Mouse (Mus musculus) cerebellum, adult 11-12 months (tissue): Measurements from ENCODE around the gene Slc43a1.
A peak's percentile ranks its signal among the peaks of the same experiment; 100 is the strongest.

Experiments
- DNase-seq: peaks from one replicate; pipeline ENCODE4 v3.0.0; 2022

Gene Slc43a1

DNA sequence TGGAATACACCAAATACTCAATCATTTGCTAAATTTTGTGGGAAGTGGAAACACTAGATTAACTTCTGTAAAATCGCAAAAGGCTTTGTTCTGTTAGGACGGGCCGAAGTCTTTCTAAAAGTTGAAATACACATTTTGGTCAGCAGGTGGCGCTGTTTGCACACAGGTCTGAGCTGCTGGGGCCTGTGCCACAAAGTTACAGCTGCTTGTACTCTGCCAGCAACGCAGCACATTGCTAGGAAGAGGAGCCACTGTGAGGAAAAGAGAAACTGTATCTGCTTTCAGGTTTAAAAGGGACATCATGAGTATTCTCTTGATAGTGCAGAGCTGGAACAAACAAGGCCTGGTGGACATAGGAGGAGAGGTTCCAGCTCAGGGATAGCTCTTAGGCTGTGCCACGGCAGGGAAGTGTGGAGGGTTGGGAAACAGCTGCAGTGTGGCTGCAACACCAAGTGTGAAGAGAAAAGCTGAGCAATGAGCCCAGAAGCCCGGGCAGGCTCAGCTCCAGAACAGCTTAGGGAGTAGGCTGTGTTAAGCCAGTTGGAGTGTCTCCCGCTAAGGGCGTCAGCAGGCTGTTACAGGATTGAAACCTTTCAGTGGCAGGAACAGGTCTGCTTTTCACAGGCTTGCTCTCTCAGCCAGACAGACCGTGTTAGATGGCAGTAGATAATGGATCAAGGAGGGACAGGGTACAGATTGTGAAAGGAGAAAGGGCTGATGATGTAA lies 6.8 kb upstream of the Slc43a1 start:
- peak; percentile 58 for DNase-seq

DNA sequence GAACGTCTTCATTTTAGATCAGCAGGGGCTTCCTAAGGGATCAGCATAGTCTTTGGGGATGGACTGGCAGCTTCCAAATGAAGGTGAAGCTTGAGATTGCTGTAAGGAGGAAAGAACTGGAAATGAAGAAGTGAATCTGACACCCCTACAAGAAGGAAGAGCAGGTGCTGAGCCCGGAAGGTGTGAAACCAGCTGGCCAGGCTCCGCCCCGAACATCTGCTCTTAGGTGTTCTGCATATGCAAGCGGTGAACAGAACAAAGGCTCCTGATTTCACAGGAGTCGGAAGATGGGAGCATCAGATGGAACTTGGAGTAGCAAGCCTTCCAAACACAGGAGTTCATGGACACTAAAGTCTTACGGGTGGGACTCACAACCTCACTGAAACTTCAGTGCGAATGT lies 1.5 kb upstream of the Slc43a1 start:
- no peak for DNase-seq

DNA sequence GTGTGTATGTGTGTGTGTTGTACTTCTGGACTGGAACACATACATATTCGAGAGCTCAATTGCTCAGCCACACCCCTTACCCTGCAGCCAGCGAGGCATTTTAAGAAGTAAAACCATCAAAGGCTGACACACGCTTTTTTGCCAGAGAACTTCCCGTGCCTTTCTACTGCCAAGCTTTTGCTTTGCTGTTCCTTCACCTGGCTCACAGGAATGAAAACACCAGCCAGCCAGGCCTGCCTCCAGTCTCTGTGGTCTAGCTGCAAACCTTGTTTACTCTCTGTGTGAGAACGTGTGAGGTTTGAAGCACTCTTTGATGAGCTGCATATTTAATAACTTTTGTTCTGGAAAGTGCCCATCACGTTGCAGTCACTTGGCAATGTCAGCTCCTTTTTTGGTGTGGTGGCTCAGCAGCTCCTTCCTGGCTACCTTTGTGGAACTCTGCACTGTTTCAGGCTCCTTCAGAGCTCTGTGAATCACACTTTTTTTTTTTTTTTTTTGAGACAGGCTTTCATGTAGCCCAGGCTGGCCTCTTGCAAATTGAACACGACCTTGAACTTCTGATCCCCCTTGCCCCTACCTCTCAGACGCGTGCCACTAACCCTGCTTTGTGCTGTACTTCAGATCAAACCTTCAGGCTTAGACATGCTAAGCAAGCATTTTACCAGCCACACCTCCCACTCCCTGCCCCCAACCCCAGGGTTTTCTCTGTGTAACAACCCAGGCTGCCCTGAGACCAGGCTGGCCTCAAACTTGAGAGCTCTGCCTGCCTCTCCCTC lies 645 bp upstream of the Slc43a1 start:
- no peak for DNase-seq

DNA sequence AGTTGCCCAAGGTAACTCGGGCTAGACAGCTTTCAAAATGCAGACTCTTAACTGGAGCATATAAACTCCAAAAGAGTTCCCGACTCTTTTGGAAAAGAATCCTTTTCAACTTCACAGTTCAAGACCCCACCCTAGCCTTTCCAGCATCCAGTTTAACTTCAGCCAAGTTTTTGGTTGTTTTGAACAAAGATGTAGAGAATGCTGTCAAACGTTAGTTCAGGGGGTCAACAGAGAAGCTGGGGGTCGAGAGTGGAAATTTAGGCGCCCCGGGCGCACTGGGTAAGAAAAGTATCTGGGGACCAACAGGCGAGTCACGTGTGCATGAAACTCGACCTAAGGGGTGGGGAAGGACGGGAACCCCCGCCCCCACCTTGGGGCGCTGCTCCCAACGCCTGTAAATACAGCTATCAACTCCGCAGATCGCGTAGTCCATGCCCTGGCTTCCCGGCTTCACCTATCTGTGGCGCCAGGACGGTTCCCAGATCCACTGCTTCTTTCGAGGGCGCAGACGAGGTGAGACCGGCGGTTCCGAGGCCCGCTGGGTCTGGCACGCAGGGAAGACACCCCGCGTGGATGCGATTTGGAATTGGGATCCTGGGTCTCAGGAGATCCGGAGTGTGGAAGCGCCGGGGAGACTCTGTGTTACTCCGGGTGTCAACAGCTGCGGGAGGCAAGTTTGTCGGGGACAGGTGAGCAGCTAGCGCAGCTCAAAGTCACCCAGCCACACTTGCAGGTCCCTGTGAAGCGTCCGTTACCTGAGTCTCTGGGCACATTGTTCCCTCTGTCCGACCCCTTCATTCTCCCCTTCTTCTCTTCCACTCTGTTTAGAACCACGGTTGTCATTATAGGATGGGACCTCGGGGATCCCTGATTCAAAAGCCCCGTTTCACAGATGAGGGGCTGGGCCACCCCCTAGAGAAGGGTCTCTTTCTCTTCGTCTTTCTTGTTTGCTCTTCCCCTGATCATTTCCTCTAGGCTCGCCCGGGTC lies 637 bp downstream of the Slc43a1 start:
- DNase-seq, result no peak

DNA sequence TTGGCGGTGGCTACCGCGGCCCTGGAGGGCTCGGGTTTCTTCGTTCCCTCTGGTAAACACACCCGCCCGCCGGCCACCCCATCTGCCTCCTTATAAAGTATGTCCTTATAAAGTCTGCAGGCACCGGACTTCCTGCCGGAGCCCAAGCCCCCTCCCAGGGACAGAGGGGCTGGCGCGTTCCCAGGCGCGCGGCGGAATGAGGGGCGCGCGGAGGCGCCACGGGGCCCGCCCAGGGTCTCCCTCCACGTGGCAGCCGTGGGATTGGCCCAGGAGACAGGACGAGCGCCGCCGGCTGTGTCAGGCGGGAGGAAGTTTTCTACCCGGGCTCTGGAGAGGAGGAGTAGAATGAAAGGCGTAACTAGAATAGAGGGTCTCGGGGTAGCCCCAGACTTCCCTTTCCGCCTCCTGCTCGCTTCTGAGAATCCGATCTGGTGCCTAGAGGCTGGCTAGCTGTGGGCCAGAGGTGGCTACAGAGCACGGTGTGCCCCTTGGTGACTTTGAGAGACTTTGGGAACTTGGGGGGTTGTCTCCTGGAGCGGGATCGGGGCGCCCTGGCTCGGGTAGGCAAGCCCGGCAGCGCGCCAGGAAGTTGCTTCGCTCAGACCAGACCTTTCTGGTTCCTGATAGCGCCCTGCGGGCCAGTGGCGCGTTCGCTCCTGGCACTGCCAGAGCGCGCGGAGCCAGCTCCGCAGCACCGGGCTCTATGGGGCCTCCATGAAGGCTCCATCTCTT lies 1.5 kb downstream of the Slc43a1 start:
- DNase-seq, result no peak

DNA sequence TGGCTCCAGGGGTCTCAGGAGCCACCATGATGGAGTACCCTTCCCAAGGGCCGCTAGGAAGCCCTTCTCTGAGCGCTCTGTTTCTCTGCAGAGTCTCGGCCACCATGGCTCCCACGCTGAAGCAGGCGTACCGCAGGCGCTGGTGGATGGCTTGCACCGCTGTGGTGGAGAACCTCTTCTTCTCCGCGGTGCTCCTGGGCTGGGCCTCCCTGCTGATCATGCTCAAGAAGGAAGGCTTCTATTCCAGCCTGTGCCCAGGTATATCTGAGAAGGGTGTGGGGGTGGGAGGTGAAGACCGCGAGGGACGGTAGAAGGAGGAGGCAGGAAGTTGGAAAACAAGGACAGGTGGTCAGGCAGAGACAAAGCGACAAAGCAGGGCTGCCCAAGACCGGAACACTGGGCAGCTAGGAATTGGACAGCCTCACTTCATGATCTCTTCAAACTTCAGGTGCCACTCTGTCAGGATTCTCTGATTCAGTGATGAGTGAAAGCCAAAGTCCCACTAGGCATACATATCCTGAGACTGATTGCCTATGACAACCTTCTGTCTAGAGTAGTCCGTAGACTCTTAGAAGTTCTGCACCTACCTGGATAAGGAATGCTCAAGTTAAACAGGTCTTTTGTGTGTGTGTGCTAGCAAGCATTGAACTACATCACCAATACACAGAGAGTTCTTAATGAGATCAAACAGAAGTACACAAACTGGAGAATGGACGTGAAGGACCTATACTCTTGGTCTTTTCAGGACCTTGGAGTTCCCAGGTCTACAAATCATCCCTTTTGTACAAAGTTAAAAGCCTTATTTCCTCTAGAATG lies 2.3 kb downstream of the Slc43a1 start:
- DNase-seq, result no peak

DNA sequence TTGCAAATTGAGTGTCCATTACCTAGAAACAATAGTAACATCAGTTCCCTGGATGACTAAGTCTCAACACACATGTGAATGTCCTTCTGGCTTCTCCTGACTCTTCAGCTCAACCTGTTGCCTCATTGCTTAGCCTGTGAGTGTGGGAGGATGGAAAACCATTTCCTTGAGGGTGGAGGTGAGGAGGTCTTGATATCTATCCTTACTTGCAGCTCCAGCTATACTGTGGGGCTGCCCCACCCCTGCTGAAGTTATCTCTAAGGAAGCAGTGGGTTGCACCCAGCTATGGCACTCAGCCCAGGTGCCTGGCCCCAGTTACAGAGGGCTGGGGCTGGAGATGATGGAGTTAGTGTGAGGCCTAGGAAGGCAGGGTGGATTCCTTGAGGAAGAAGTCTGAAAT lies 3.3 kb downstream of the Slc43a1 start:
- DNase-seq, result no peak

DNA sequence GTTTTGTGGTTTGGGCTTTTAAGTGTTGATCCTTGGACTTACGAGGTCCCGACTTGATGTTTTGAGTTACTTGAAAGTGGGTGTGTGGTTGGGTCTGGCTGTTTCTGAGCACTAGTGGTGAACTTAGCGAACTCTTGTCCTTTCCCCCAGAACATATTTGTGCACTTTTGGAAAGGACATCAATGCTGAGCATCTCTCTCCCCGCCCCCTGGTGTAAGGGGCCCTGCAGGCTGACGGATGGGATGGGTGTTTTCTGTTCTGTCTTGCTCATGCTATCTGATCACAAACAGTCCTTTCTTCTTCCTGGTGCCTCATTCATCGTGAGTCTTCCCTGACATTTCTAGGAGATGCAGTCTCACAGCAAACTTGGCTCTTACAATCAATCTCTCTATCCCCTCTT lies 5.0 kb downstream of the Slc43a1 start:
- DNase-seq, result no peak

DNA sequence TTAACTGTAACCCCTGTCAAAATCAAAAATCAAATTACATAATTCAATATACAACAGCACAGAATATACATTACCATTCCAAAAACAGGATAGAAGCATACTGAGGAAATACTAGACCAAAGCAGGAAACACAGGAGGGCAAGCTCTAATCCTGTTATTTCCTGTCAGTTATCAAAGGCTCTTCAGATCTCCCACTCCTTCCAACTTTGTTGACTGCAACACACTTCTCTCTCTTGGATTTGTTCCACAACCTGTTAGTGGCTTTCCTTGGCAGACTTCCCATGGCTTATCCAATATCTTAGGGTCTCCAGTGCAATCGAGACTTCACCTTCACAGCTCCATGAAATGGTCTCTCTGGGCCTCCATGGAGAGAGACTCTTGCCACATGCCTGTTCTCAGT lies 6.6 kb downstream of the Slc43a1 start:
- DNase-seq, result no peak

DNA sequence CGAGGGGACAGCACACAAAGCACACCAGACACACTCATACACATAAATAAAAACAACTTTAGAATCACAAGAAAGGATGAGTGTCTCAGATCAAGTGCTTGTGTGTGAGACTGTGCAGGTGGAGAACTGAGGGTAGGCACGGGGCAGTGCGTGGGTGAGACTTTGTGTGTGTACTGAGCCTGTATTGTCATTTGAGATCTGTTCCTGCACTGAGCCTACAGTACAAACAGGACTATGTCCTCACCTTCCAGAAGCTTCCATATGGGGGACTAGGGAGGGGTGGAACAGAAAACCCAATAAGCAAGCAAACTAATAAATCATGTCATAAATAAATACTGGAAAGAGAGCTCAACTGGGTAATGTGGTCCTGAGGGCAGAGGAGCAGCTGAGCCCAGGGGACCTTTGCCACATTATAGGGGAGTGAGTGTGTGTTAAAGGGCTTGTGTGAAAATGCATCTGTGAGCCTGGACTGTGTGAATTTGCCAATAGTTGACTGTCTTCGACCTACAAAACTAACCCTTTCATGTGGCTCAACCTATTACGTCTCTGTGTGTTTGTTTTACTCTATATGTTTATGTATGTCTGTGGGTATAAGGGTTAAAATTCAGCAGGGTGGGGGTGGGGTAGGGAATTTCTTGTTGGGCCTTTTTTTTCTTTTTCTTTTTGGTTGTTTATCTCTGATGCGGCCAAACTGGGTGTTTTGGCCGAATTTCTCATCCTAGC lies 11.9 kb downstream of the Slc43a1 start:
- DNase-seq, result no peak

DNA sequence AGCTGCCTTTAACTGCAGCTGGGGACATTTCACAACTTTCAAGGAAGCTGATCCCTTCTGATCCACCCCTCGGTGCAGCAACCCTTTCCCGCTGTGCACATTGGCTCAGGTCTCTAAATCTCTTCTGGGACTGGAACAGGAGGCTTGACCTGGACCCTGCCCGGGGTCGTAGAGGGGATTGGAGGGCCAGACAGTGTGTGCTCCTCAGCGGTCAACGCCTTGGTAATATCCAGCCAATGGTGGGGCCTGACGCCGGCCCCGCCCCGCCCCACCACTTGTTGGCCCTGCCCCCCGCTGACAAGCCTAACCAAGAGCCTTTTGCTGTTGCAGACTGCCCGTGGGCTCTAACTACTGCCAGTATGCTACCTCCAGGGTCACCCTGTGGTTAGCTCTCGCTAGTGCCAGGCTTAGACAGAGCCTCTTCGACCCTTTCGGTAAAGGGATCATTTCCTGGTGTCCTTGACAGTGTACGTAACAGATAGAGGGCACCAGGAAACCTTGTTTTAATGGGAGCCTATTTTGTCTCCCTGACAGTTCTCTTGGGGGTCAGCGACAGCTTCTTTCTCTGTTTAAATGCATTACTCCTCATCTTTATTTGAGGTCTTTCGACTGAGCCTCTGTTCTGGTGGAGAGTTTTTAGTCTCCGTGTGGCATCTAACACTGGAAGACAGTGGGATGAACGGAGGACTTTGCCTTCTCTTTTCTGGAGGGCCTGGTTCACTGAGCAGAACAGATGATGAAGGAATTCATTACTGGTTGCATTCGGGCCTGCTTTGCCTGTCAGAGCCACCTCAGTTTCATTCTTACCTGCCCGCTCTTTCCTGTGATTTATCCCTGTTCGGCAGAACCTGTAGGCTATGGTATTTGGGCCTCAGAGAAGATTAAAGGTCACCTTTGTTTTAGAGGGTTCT lies 12.7 kb downstream of the Slc43a1 start:
- DNase-seq, result no peak

DNA sequence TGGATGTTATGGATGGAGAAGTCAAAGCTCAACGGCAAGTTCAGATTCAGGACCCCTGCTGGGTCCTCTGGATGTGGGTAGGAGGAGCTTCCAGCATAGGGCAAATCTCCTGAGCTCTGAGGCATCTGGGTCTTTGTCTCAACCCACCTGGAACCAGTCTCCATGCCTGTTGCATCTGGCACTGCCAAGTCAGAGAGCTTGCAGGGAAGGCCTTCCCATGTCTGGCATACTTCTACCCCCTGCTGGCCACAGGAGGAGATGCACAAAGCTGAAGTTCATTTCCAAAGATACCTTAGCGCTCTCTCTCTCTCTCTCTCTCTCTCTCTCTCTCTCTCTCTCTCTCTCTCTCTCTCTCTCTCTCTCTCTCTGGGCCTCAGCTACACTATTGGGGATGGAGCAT lies 17.1 kb downstream of the Slc43a1 start:
- no peak for DNase-seq

DNA sequence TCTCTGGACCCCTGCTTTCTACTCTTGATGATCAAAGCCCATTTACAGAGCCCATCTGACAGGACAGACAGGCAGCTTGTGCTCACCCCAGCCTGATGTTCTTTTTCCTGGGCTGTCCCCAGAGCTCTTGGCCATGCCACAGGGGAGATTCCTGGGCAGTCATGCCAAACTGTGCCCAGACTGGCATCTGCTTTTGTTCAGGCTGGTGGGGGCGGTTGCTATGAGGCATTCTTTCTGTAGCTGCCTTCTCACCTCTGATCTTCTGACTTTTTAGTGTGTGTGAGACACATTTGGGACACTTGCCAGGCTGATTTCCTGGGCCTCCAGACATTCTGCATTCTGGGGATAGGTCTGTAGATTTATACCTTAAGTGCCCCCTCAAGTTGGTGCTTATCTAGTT lies 19.9 kb downstream of the Slc43a1 start:
- DNase-seq, result no peak

DNA sequence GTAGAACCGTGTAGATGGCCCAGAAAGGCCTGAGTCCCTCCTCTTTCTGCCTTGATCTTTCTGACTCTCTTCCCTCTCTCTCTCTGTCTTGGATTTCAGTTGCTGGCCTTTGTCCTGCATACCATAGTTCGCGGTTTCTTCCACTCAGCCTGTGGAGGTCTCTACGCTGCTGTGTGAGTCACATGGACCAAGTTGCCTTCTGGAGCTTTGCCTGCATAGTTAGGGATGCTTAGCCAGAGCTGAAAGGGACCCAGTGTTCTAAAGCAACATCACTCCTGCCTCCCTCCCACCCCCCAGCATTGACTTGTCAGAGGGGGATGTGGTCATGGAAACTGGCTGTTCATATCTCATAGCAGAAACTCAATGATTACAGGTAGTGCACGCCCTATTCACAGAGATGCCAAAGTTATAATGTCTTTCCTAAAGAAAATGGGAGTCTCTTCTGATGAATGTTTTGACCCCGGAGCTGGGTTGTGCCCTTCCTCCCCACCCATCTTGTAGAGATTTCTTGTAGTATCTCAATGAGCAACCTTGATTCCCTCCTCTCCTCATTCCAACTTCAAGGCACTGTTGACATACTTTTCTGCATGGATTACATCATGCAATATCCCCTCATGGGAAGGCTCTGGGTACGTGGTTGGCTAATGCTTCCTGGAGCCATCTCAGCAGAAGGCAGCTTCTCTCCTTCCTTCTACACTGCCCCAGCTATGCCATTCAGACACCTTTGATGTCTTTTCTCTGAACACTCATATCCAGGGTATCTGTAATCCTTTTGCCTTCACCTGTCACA lies 21.5 kb downstream of the Slc43a1 start:
- DNase-seq, result no peak

DNA sequence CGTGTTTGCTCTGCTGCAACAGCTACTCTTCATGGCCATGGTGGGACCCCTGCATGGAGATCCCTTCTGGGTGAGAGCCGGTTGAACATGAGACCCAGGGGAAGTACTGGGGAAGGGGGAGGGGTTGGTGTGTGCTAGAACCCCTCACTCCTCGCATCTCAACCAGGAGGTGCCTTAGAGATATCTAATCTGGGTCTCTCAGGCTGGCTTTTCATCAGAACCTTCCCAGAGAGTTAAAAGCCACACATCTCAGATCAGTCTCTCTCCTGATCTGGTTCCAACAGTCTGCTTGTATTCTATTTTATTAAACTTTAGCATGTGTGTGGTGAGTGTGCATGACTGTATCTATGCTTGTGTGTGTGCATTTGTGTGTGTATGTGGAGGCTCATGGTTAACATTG lies 22.8 kb downstream of the Slc43a1 start:
- no peak for DNase-seq

DNA sequence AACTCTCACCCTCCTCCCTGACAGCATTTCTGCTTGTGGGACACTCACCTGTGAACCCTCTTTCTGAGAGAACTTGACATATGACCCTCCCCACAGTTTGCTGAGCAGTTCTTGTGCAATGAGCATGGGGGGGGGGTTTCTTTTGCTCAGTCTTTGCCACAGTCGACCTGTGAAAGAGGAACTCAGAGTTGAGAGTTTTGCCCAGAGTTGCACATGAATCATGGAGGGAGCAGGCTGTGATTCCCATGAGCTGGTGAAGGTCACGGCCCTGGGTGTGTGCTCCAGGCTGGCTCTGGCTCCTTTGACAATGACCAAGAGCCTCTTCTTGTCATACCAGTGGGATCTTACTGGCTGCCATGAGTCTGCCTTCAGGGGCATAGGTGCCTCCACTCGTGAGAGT lies 23.6 kb downstream of the Slc43a1 start:
- DNase-seq, result no peak

DNA sequence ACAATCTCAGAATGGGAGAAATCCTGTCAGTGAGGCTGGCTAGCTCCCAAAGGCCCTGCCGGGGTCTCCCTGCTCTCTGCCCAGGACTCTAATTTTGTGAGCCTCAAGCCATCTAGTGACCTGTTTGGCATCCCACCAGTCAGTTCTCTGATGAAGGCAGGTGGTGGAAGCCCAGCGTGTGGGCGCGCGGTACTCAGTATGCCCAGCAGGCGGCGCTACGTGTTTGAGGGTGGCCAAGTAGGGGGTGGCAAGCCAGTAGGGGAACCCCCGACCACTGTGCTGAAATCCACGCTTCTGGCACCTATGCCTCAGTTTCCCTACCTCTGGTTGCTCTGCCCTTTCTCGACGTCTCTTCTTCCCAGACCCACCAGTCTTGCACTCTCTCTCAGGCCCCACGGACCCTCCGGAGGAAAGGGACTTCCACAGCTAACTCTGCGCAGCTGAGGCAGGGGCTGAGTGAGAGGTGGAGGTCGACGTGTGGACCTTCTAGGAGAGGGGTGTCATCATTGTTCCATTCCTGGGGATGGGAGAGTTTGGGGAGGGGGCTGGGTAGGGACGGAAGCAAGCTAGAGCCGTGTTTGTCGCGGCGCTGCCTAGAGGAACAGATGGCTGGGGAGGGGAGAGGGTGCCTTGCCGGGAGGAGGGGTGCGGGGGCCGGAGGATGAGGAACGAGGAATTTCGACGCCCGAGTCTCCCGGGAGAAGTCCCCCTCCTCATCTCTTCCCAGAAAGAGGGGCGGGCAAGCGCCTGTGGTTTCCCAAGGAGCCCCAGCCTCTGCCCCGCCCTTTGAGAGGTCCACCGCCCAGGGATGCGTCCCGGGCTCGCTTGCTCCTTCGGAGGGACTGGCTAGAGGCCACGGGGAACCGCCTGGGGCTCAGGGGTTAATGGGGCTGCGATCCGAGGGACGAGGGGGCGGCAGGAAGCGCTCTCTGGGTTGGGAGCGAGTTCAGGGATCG lies 27.2 kb downstream of the Slc43a1 start:
- DNase-seq, result no peak

DNA sequence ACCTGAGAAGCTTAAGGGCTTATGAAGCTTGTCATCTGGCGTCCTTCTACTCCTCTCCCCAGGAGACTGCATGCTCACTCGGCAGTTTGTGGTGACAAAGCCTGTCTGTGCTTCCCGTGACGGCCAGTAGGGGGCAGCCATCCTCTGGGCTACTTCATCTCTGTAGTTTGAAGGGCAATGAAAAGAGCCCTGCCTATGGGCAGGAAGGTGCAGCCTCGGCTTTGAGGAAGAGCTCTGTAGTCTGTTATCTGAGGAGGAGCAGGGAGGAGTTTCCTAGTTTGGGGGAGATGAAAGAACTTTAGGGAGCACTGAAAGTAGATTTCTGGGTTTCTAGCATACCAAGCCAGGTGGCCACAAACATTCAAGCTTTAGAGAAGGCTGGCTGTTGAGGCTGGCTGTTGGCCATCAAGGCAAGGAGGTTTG lies 29.9 kb downstream of the Slc43a1 start:
- no peak for DNase-seq
